Mouse (Mus musculus) Muller cell, postnatal 12 days (primary cell): ENCODE data around the gene Aars2.

Source experiments
- DNase-seq: peaks from one replicate; pipeline ENCODE4 v3.0.0-alpha.2; 2015; ENCODE audit errors: inconsistent ontology term

Gene Aars2

DNA sequence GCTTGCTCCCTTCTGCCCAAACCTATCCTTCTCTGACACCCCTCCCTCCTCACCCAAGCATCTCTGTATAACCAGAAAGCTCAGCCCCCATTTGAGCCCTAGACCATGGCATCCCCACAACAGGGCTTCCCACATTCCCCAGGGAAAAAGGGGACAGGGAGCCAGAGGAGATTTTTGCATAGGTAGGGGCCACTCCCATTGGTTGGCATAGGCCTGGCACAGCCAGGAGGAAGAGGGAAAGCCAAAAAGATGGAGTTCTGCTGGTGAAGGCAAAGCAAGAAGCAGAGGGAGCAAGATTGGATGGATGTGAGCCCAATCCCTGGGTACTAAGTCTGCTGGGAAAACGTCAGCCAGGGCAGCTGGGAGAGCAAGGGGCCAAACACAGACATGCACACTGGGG, 36.5 kb downstream of the Aars2 start:
- no peak for DNase-seq

DNA sequence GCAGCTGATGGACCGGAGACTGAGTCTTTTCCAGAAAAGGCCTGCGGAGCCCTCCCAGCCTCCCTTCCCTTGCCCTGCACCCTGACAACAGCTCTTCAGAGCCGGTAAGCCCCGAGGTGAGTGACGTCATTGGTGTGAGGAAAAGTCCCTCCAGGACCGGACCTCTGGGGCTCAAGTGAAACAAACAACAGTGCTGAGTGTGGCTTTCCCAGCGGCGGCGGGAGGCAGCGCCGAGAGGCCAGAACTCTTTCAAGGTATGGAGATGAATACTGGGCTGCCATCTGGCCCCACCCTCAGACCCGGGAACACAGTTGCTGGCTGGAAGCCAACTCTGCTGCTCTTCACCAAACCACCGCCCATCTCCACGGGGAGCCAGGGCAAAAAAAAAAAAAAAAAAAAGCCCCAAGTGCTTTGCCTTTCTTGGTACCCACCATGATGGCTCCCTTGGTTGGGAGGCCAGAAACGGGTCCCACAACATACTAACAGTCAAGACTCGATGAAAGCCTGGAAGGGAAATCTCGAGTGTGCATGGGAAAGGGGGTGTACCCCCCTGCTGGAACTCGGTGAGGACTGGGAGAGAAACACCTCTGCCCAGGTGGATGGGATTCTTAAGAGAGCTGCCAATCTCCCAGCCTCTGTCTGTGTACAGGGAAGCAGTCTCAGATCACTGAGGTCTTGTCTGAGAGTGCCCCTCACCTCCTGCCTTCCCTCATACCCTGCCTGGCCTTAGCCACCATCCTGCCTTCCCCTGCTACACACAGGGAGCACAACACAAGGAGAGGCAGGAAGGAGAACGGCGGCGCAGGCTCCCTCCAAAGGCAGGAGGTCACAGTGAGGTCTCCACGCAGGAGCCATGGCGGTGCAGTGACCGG, 37.6 kb downstream of the Aars2 start:
- DNase-seq, result no peak

DNA sequence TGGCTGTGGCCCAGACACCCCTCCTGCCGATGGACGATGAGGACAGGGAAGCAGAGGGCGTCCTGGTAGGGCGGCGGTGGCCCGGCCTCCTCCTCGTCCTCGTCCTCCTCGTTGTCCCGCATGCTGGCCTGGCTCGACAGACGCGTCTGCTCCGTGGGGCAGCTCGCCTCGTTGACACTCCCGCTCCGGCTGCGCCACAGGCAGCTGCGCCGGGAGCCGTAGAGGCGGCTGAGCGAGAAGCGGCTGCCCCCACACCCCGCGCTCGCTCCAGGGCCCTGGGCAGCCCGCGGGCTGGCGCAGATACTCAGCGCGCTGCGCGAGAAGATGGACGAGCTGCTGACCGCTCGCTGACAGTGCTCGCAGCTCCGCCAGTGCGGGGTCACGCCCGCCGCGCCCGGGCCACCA, 38.2 kb downstream of the Aars2 start:
- no peak for DNase-seq

DNA sequence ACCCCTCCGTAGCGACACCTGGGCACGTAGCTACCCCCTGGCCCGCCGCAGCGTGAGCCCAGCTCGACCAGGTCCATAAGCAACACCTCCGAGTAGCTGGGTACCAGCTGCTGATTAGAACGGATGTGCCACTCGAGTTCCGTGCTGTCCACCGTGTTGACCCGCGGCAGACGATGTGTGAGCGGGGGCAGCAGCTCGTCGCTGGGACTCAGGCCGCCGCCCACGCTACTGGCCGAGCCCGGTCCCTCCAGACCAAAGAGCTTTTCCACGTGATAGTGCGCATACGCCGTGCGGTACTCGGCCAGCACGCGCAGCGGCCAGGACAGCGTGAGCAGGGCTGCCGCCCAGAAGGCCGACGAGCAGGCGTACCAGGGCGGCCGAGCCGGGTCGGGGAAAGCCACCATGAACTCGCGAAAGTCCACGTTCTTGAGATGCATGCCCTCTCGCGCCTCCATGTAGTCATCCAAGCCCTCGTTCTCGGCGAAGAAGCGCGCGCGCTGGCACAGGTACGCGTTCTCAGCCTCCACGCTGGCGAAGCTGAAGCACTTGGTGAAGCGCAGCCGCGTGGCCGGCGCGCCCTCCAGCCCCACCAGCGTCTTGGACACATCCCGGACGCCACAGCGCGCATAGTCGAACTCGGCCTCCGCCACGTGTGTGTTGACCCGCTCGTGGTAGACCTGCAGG, 38.8 kb downstream of the Aars2 start:
- DNase-seq, result no peak

DNA sequence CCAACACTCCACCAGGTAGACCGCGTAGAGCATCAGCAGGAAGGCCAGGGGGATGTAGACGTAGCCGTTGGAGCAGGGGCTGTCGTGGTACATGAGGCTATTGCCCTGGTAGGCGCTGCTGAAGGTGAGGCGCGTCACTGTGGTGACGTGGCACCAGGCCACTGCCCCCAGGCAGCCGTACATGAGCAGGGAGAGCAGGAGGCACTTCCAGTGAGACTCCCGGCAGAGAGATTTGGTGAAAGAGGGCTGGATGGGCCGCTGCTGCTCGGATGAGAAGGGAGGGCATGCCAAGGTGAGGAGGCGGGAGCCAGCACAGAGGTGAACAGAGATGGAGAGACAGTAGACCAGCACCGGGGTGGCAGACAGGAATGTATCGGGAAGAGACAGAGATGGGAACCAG, 40.3 kb downstream of the Aars2 start:
- DNase-seq, result no peak

DNA sequence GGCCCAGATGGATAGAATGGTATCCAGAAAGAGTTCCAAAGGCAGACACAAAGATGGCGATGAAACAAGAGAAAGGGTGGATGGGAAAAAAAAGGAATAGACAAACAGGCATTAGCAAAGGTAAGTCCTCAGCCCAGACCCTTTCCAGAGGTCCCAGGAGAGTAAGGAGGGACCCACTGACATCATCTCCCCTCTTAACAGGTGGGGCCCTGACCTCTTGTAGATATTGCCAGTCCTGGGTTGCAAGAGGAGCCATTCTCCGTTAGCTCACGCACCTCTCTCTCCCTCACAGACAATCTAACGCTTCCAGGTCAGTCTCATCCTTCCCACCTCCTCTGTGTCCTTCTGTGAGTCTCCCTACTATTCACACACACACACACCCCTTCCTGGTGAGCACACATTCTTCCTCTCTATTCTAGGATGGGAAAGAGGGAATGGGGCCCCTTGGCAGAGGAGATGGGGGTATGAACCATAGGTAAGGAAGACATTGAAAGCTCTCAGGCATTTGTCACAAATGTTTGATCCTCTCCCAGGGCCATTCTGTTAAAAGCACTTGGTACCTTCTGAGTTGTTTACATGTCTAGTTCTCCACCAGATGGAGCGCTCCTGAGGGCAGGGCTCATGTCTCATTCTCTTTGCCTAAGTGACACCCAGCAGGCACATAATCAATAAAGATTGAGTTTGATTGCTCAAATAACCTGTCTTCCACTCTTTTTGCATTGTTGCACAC, 41.0 kb downstream of the Aars2 start:
- no peak for DNase-seq

DNA sequence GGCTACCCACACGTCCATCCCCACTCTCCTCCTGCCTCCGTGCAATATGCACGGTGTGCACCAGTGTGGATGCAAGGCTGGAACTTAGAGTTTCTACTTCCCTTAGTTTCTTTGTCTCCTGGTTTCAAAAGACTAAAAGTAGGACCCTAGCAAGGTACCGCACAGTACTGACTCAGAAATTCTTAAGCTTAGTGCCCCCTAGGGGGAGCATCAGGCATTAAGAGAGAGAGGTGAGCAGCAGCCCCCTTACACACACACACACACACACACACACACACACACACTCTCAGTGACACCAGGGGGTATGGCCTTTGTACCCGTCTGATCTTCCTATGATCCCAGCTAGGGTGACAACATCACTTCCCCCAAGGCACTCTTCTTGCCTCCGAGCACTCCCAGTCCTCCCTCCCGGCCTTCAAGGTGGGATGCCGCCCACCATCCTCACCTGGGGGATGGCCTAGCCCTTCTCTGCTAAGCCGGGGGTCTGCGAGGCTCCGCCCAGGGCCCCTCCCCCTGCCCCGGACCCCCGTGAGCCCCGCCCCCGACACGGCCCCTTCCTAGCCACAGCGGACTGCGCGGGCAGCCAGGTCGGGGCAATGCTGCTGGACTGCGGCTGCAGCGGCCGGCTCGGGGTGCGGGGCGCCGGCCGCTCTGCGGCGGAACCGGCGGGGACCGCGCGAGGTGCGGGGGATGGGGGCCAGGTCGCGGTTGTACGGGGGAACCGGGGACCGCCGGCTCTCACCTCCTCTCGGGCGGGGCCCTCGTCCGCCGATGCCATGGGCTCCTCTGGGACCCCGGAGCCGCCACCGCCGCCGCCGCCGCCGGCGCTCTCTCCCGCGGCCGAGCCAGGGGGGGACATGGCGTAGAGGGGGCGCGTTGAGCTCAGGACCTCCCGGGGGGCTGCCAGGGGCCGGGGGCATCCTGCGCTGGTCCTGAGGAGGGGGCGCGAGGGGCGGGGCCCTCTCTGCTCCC, 42.2 kb downstream of the Aars2 start:
- DNase-seq, result no peak

DNA sequence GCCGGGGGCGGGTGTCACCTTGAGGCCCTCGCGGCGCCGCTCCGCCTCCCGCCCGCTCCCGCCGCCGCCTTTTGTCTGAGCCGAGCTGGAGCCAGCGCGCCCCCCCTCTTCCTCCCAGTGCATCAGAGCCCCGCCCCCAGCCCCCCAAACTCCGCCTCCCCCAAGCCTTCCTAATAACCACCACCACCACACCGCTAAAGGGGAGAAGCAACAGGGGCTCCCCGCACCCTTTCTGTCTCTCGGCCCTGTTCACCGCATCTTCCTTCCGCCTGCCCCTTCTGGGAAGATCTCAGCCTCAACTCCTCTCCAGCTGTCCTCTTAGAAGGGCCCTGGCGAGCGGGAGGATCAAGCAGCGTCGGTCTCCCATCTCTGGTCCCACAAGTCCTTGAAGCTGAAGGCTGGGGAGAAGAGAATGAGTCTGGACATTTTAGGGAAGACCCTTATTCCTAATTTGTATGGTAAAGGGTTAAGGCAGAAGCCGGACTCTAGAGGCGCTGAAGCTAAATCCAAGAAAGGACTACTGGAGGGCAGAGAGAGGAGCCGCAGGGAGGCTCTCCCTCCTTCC, 43.1 kb downstream of the Aars2 start, which contains the start of gene Tmem151b:
TSS of gene Tmem151b (minus strand) at position 61 of the 565 bp plus-strand sequence.
- DNase-seq, result no peak

DNA sequence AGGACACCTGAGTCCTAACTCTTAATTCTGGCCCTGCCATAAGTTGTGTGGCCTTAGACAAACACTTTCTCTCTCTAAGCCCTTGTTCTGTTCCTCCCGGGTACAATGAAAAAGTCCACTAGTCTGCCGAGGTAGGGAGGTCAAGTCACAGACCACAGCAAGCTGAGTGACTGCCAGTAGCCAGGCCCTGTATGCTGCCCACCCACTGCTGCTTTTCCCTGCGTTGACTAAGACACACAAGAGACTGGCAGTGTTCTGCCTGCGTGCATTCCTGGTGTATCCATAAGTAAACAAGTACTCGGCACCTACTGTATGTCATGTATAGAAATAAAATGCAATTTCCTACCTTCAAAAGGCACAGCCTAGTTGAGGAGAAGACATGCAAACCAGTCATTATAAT, 43.6 kb downstream of the Aars2 start:
- DNase-seq, result no peak

DNA sequence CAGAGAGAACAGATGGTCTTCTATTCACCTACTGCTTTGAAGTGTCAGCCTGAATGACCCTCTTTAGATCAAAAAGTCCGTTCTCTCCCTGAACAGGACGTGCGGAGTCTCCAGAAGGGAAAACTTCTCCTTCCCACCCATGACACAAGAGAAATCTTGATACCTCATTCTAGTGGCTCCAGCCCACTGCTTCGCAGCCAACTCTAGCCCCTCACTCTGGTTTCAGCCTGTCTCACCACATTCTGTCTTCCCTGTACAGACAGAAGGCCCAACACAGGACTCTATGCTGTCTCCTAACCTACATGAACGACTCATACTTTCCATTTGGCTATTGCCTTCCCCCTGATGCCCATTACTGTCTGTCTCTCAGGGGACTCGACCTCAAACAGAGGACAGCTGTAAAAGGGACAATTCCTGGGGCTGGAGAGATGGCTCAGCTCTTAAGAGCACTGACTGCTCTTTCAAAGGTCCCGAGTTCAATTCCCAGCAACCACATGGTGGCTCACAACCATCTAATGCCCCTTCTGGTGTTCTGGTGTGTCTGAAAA, 44.7 kb downstream of the Aars2 start:
- DNase-seq, result no peak

DNA sequence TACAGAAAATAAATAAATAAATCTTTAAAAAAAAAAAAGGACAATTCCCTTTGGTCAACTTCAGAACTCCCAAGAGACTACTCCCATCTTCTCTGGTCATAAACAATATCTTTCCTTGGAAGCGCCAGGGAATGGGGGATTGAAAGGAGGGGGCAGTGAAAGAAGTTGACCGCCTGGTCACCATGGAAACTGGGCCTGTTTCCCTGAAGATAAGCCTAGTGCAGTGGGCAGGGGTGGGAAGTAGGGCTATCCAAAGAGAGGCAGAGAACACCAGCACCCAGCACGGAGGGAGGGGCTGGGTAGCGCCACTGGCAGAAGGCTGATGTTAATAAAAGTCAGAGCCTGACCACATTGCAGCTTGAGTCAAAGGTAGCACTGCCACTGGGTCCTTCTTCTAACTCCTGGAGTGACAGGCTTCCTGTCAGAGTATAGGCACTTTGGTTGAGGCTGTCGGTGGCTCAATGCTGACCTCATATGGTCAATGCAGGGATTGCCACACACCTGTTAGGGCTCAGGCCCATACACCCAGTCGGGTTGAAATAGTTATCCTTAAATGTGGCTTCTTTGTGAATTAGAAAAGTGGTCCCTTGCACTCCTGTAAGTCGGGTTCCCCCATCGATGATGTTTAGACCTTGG, 45.3 kb downstream of the Aars2 start:
- peak; percentile 60 for DNase-seq

DNA sequence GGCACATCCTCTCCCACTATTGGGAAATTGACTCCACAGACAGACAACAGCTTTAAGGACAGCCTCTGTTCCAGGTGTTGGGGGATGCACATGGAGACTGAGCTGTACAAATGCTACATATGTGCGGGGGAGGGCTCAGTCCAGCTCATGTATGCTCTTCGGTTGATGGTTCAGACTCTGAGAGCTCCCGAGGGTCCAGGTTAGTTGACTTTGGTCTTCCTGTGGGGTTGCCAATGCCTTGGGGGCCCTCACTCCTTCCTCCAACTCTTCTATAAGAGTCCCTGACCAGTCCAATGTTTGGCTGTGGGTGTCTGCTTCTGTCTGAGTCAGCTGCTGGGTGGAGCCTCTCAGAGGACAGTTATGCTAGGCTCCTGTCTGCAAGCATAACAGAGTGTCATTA, 46.4 kb downstream of the Aars2 start:
- no peak for DNase-seq

DNA sequence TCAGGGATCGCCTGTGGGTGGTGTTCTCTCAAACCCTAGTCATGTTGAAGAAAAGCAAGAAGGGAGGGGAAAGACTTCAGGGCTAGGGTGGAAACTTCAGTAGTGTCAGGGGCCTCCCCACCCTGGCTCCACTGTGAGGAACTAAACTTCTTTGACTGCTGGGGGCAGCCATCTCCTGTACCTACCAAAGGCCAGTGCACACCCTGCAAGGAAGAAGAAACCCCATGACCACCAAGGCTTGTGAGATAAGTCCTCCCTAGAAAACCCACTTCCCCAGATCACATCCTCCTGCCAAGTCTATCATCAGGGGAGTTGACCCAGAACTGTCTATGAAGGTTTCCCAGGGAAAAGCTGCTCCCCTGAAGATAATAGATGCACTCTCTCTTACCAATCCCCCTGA, 47.8 kb downstream of the Aars2 start:
- DNase-seq, result no peak

DNA sequence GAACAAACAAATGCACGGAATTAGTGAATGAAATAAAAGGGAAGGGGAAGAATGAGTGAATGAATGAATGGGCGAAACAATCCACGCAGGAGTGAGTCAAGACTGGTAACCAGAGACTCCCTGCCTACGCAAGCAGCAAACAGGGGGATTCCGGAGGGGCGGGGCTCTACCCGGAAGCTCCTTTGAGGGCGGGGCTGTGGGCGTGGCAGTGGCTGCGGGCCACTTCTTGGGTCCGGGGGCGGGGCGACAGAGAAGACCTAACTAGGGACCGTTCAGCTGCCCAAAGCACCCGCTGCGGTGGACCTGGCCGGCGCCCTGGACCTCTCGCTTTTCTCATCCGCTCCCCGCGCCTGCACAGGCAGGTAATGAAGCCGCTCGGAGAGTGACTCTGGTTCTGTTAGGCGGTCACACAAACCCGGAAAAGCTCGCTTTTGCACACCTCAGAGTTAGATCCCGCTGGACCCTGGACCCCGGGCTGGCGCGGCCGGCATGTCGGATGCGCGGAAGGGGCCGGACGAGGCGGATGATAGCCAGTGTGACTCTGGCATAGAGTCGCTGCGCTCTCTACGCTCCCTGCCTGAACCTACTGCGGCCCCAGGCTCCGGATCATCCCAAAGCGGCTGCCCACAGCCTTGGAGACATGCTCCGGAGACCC, 48.9 kb downstream of the Aars2 start, which contains the start of gene Nfkbie:
TSS of gene Nfkbie (plus strand) at position 252 of the 655 bp plus-strand sequence.
- peak; percentile 99 for DNase-seq

DNA sequence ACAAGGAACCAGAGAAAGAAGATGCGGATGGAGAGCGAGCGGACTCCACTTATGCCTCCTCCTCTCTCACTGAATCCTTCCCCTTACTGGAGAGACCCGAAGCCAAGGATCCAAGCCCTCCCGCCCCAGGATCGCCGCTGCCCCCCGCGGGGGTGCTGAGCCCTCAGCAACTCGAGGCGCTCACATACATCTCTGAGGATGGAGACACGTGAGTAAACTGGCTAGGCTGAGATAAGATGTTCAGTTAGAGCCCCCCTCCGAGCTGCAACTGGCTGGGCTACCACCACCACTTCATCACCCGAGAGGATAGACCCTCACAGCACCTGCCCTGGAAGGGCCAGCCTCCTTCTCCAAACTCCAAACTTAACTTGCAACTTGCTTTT, 49.5 kb downstream of the Aars2 start:
- DNase-seq, result no peak

DNA sequence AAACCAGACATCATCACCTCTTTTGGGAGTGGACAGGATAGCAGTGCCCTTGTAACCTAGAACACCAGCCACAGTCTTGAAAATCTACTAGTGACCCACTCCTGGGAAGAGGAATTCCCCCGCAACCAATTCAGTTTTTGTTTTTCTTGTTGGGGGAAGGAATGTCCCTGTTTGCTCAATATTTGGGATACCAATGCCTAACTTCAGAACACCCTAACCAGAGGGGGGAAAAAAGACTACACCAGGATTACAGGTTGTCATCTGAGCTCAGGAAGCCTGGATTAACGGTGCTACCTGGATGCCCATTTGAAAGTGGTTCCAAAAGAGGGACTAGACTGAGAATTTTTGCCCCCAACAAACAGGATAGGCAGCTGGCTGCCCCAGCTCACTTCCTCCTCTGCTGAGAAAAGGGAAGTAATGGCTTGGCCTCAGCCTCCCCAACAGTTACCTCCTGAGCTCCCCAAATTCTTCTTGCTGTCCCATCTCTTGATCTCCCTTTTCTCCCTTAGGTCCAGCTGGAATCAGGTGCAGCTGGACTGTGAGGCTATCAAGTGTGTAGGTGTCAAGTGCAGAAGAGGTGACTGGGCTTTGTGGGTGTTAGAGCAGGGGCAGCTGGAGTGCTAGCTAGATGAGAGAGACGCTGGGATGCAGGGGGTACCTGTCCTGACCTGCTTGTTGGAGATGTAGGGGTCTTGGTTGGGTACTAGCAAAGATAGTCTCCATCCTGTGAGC, 50.0 kb downstream of the Aars2 start:
- DNase-seq, result no peak

DNA sequence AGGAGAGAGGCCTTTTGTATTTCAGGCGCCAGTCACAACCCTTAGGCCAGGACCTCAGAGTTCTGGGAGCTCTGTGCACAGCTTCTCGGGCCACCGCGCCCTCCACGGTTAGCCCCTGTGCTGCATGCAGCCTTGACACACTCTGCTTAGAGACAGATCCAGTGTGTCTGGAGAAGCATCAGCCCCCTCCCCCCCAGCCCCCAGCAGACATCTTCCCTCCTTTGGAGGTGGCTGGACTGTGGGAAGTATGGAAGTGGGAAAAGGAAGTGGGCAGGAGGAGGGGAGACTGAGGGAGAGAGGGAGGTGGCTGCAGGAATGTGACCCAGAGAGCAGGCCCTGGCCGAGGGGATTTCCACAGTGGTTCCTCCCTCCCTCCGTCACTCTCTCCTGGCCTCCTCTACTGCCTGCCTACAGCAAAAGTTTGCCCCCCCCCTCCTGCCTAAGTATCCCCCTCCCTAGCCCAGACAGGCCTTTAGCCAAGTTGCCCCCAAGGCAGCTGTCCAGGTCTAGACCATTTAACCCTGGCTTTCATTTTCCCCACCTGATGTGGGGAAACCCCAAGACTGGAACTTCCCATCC, 50.7 kb downstream of the Aars2 start:
- DNase-seq, result no peak
